Mouse (Mus musculus) left cerebral cortex, adult 9 months (tissue): ENCODE measurements around the gene Ap3m1.
"Not testable (repeated sequence)": the region's sequence is repeated elsewhere in the genome, so short reads cannot be mapped to it uniquely, and the experiment has no call there.

Experiments
- DNase-seq, 2 experiments: peaks; one replicate each; pipeline ENCODE4 v3.0.0; 2022; ENCODE audit warnings: low spot score in 2 of 2

The Ap3m1 gene

GRCm38 (mm10) chr14:21052112-21052780, at the start of gene Ap3m1, which contains the start of gene Adk:
Gene Ap3m1 (minus strand): TSS chr14:21052508.
Gene Adk (plus strand): TSS chr14:21052574.
- peak; percentile 83 to 93 for DNase-seq

- no peak for DNase-seq
Measured at GRCm38 (mm10) chr14:21101562-21101961, 49.3 kb upstream of the Ap3m1 start.

- DNase-seq = no peak
Measured at GRCm38 (mm10) chr14:21100876-21101275, 48.6 kb upstream of the Ap3m1 start.

DNA sequence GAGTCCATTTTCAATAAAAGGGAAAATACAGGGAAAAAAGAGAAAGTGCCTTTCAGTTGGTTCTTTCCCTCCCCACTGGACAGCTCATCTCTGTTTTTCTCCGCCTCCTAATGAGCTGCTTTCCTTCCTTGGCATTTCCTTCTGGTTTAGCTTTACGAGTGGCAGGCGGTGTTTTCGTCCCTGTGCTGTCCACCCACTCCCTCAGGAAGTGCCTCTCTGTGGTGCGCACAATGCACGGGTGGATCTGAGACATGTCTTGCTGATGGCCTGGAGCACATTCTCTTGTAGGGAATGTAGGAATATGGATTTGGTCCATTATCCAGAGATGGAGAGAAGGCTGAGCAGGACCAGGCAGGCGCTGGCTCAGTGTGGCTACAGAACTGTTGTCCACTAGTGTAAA, 47.1 kb upstream of the Ap3m1 start:
- peak; percentile 28 to 40 for DNase-seq

DNA sequence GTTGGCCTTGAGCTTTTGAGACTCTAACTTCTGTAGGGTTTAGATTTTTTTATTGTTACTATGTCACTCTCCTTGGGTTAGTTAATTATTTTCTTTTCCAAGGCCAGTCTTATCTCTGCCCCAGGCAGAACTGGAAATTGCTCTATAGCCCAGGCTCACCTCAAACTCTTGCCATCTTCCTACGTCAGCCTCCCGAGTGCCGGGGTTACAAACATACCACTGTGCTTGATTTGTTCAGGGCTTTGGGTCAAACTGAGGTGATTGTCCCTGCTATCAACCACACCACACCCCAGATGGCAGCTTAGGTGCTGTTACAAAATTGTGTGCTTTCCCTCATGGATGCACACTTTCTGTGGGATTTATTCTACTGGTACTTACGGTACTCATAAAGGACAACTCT, 44.4 kb upstream of the Ap3m1 start:
- DNase-seq = no peak

DNA sequence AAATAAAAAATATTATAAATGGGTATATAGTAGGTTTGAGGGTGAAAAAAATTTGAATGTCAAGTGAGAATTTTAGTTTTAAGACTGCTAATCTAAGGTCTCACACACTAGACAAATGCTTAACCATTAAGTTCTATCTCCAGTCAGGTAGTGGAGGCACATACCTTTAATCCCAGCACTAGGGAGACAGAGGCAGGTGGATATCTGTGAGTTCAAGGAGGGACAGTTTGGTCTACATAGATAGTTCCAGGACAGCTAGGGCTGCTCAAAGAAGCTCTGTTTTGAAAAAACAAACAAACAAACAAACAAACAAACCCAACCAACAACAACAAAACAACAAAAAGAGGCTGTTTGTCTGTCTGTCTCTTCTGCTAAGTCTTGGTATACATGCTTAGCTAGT, 44.0 kb upstream of the Ap3m1 start:
- no peak for DNase-seq

DNA sequence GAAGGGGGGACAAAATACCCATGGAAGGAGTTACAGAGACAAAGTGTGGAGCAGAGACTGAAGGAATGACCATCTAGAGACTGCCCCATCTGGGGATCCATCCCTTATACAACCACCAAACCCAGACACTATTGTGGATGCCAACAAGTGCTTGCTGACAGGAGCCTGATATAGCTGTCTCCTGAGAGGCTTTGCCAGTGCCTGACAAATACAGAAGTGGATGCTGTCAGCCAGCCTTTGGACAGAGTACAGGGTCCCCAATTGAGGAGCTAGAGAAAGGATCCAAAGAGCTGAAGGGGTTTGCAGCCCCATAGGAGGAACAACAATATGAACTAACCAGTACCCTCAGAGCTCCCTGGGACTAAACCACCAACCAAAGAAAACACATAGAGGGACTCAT, 41.9 kb upstream of the Ap3m1 start:
- not testable (repeated sequence) for DNase-seq

GRCm38 (mm10) chr14:21090930-21091486, 38.7 kb upstream of the Ap3m1 start:
- DNase-seq = no peak

DNA sequence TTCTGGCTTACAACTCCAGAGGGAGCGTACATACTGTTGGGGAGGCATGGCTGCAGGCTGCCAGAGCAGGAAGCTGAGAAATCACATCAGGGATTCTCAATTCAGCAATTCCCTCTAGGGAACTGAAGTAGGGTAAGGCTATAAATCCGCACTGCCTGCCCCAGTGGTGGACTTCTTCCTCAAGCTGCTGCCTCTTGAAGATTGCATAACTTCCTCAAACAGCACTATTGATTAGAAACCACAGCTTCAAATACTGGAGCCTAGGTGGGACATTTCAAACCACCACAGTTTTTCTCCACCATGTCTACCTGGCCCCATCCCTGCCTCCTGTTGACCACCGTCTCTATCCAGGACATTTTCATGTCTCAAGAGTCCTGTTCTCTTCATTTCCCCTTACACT, 38.1 kb upstream of the Ap3m1 start:
- no peak for DNase-seq

- DNase-seq = no peak
Measured at GRCm38 (mm10) chr14:21088731-21089130, 36.4 kb upstream of the Ap3m1 start.

- DNase-seq = no peak
Measured at GRCm38 (mm10) chr14:21087390-21088060, 35.2 kb upstream of the Ap3m1 start.

GRCm38 (mm10) chr14:21086827-21087351, 34.6 kb upstream of the Ap3m1 start:
- no peak for DNase-seq

DNA sequence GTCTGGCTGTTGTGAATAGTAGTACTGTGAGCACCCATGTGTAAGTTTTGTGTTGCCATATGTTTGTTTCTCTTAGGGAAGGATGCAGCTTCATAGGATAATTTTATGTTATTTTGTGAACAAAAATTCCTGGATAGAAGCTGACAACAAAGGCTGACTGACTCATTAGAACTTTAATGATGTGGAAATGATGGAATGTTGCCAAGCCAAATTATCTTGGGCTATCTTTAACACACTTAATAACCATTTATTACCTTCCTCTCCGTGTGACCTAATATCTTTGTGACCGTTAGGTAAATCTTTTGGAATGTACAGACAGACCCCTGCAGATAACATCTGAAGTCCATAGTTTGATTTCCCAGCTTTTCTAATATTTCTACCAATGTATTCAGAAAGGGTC, 33.8 kb upstream of the Ap3m1 start:
- DNase-seq = no peak

DNA sequence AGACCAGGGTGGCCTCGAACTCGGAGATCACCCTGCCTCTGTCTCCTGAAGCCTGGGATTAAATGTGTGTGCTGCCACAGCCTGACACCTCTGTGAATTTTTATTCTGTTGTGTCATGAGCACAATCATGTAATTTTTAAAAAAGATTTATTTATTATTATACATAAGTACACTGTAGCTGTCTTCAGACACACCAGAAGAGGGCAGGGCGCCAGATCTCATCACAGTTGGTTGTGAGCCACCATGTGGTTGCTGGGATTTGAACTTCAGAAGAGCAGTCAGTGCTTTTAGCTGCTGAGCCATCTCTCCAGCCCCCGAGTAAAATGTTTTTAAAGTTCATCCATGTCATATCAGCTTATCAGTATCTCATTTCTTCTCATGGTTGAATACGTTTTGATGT, 33.4 kb upstream of the Ap3m1 start:
- DNase-seq = no peak

- no peak for DNase-seq
Measured at GRCm38 (mm10) chr14:21082823-21083222, 30.5 kb upstream of the Ap3m1 start.

DNA sequence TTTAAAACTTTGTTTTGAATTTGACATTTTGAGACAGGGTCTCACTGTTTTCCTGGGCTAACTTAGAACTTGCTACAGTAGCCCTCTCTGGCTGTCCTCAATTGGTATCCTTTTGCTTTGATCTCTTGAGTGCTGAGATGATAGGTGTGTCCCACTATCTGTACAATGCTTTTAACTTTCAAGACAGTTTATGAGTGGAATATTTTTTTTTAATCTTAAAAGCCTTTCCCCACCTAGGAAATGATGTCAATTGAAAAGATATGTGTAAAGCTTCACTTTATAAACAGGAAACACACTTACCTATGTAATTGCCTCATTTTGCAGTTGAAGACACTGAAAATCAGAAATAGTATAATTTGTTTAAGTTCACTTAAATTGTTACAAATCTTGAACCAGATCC, 26.2 kb upstream of the Ap3m1 start:
- DNase-seq = no peak

- DNase-seq = no peak
Measured at GRCm38 (mm10) chr14:21077939-21078338, 25.6 kb upstream of the Ap3m1 start.

DNA sequence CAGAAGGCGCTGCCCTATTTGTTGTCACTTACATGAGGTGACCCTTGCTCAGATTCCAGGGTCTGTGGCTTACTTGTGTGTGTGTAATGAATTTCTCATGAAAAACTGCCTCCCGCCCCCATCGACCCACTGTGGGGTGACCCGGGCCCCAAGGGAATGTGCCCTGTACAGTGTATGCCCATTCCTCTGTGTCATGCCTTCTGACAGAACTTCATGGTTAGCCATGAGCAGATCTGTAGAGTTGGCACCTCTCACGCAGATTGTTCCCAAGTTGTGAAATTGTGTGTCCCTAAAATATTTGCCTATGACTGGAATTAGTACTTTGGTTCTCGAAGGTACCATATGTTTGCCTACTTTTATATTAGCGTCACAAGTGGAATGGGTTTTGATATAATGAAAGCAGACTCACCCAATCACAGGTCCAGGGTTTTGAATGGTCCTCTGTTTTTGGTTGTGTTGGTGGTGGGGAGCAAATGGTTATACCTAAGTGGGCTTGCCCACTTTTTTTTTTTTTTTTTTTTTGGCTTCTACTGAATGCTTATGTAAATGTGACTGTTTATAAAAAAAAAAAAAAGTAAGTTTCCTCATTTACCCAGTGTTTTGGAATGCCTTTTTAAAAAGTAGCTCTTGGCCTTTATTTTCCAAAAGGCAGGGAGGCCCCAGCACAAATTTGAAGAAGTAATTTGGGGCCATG, 24.3 kb upstream of the Ap3m1 start:
- DNase-seq = no peak

- DNase-seq = peak; percentile 69 to 88
Measured at GRCm38 (mm10) chr14:21075751-21076500, 23.6 kb upstream of the Ap3m1 start.

GRCm38 (mm10) chr14:21074398-21075320, 22.4 kb upstream of the Ap3m1 start:
- no peak for DNase-seq

GRCm38 (mm10) chr14:21073981-21074380, 21.7 kb upstream of the Ap3m1 start:
- no peak for DNase-seq
